ENCODE assay signal across 8 mouse cellular contexts in genomic region chr9:44637551-44638169, GRCm38 (mm10). TPM values are rescaled to one million over a fixed set of nuclear protein-coding genes. Genes with fewer than 3 reads are reported as not detected.
A peak's percentile ranks its signal among the peaks of the same experiment; 100 is the strongest.
DNase-seq lines count a peak whose midpoint lies in the region; ATAC-seq lines count a peak whose summit lies in the region.
"Had no signal": no experiment of that assay in that cellular context is flagged by ENCODE, and none has a peak within 500 bp of the region (broad histone marks: within the 10 kb centered on the region; RNA-seq: fewer than 3 reads in every experiment).

No protein-coding gene starts in this region.

- peak; percentile 71 for DNase-seq in left cerebral cortex, postnatal 4 days
- no peak for DNase-seq in left cerebral cortex, postnatal 36 days (ENCODE audit: low spot score in 2 of 2)
- DNase-seq in R1 (ENCODE audit: low read depth, low spot score) = peak; percentile 37
- DNase-seq in cerebellum, postnatal 36 days = peak; percentile 38 to 47
- no peak for DNase-seq in embryo, embryonic 11 days
- no peak for DNase-seq in embryo, embryonic 10 days (ENCODE audit: low spot score)

- H3K4me2 ChIP-seq in kidney, embryonic 15.5 days = no peak overlapping the region

- H3K27me3 ChIP-seq in kidney, embryonic 15.5 days = no peaks in the 10 kb centered on the region

- 76% methylated on average over 15 of the region's 15 CpGs for WGBS in kidney, embryonic 15.5 days

- intact Hi-C loops in left cerebral cortex, postnatal 4 days (cut with DNase I) = loop anchor here (10.0 kb wide), 1 partner anchor 177 kb away; no protein-coding TSS in a partner anchor
- intact Hi-C loops in left cerebral cortex, postnatal 36 days (cut with DNase I) = no loop called here

- H3K4me3 ChIP-seq in kidney, embryonic 15.5 days (replicated peaks) = no peak overlapping the region

- H3K4me1 ChIP-seq in kidney, embryonic 15.5 days = no peaks in the 10 kb centered on the region

- H3K36me3 ChIP-seq in kidney, embryonic 15.5 days = peaks cover 73% of the 10 kb centered on the region

- 0 out of 2 replicates have a peak overlapping the region, but pooled peaks have one; percentile 13 for H3K27ac ChIP-seq in kidney, embryonic 15.5 days

- no peak overlapping the region for H3K9ac ChIP-seq in kidney, embryonic 15.5 days

- no peaks in the 10 kb centered on the region for H3K9me3 ChIP-seq in kidney, embryonic 15.5 days (replicated peaks)

- no peak for ATAC-seq in kidney, embryonic 15.5 days (replicated peaks; ENCODE audit: low FRiP score)

RNA-seq across cellular contexts. Expression of gene Ddx6, which starts 33.0 kb away (rescaled TPM):
- 100 to 1,000 TPM; 144 to 146 TPM for total RNA-seq in left cerebral cortex, postnatal 4 days (2021)
- total RNA-seq in left cerebral cortex, postnatal 36 days (2021) = 100 to 1,000 TPM; 128 to 140 TPM
- polyA plus RNA-seq in kidney, embryonic 15.5 days (2015; fragmentation: Nextera tagmentation; extraction: Ambion mirVana) = 16.7 and 17.9 TPM in 2 replicates

RNA-seq across cellular contexts. Expression of gene Treh, which starts 35.4 kb away (rescaled TPM):
- not detected for total RNA-seq in left cerebral cortex, postnatal 4 days (2021)
- under 1 TPM in 1 of 2 experiments, not detected in 1; 0.27 TPM for total RNA-seq in left cerebral cortex, postnatal 36 days (2021)
- polyA plus RNA-seq in kidney, embryonic 15.5 days (2015; fragmentation: Nextera tagmentation; extraction: Ambion mirVana) = 0.22 and 0.23 TPM in 2 replicates
- polyA plus RNA-seq: intestine, embryonic 14.5 days had no signal

Comparison
In these comparisons a context has a peak if more than half of its experiments do, and no peak if none do; other contexts are left out.
1. DNase-seq: peak in left cerebral cortex, postnatal 4 days (single experiment), R1 (single experiment) and cerebellum, postnatal 36 days (2 of 2); none in left cerebral cortex, postnatal 36 days (0 of 2), embryo, embryonic 11 days (single experiment) and embryo, embryonic 10 days (single experiment).